Mouse (Mus musculus) gastrocnemius, postnatal 10 days (tissue): Measurements from ENCODE around the gene Wdpcp. TPM values are rescaled to one million over a fixed set of nuclear protein-coding genes. Genes with fewer than 3 reads are reported as not detected.

ENCODE experiments used
- DNase-seq: peaks from one replicate; pipeline ENCODE4 v3.0.0; 2021; ENCODE audit warnings: mixed read lengths
- microRNA-seq, 2 experiments: library from miRNA; unstranded; fragments of <30 nt; microRNA quantifications; one replicate each; pipeline ENCODE4 v1.2.0; 2021
- total RNA-seq, 2 experiments: library from RNA; stranded (reverse); gene quantifications; 2 replicates each; pipeline ENCODE4 v1.2.3; 2021

Gene Wdpcp
- total RNA-seq, 2 experiments from 2014 or later: 4.6 to 5.0 TPM

DNA sequence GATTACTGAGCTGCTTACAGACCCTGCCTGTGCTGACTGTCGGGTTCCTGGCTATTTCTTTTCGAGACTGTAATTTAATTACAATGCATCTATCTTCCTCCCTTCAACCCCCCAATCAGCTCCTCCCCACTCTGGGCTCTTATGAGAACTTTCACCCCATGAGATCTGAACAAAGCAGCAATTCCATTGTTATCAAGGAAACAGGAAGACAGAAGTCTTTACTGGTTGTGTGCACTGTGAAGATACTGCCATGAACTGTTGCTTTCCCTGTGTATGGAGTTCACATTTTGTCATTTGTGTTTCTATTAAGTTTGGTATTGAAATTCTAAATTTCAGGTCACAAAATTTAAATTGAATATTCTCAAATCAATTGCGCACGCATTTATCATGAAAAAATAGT lies 177.5 kb downstream of the Wdpcp start:
- no peak for DNase-seq

- no peak for DNase-seq
These were observed 191.2 kb downstream of the Wdpcp start for GRCm38 (mm10) chr11:21763201-21763600.

DNA sequence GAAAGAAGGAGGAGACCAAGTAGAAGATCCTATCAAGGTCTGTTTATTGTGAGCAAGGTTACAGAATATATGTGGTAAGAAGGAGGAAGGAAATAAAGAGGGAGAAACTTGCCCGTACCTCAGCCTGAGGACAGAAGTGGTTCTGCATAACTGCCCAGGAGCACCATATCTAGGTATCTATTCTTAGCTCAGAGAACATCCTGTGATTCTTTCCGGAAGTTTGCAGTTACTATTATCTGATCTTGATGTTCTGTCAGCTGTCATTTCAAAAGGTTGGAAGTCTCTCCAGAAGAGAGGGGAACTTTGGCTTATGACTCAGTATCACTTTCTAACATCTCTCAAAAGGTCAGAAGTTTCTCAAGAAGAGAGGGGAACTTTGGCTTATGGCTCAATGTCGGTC lies 216.8 kb downstream of the Wdpcp start:
- no peak for DNase-seq

- DNase-seq: no peak
These were observed 252.9 kb downstream of the Wdpcp start for GRCm38 (mm10) chr11:21824941-21825340.

DNA sequence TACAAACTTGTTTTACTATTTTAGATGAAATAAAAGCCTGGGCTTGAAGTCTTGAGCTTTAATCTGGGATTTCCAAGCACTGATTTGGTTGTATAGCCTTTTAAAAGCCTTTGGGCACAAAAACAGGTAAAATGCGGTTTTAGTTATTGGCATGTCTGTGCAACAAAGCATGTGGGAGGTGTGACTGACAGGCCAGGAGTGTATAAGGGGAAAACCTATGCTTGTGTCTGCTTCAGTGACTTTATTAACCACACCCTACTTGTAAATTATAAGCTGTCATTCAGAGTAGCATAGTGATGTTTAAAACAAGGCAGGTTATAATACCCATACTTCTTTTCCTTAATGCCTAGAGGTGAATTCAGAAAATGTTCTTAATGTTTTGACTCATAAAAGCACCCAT lies 254.5 kb downstream of the Wdpcp start:
- no peak for DNase-seq

DNA sequence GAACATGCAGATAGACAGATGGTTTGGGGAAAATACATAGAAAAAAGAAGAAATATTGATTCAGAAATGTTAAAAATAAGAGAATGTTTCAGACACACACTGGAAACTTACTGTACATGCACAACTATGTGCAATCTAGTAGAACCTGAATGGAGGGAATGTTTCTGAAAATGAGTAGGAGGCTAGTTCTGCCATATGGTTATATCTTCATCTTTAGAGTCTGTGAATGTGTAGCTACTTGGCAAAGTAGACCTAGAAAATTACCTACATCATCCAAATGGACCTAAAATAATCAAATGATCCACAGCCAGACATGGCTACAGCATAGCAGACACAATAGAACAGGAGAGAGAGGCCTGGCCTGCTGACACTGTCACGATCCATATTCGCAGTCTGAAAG lies 275.0 kb downstream of the Wdpcp start:
- no peak for DNase-seq

DNA sequence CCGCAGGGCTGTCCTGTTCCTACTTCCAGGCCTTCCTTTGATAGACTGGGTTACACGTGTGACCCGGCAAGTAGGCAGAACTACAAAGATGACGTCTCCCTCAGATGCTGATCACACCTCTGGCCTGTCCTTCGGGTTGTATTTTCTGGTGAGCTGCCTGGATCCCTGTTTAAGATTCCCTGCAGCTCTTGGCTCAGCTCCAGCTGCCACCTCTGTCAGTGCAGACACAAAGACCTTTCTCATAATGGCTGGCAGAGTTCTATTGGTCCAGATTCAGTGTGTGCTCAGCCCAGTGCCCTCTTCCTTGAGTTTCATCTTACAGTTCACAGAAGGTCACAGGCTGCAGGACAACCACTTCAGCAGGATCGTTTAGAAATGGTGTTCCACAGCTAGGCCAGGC lies 292.0 kb downstream of the Wdpcp start:
- DNase-seq: no peak

- no peak for DNase-seq
These were observed 292.5 kb downstream of the Wdpcp start for GRCm38 (mm10) chr11:21864516-21864915.

GRCm38 (mm10) chr11:21868675-21869074 lies 296.6 kb downstream of the Wdpcp start:
- DNase-seq: no peak

DNA sequence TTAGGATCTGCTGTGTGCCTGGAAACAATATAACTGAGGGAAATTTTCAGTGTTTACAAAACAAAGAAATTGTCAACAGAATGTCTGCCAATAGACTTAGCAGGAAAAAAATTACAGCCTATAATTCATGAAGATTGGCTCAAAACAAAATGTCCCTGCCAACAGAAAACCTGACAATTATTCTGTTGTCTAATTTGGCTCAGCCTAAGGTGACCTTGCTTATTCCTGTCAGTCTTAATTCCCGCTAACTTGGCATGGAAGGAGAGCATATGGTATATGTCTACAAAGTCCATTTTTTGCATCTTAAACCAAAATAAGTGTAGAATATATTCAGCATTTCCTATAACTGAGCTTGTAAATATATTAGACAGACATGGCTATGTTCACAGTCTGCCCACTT lies 298.8 kb downstream of the Wdpcp start:
- no peak for DNase-seq

GRCm38 (mm10) chr11:21871728-21872127 lies 299.7 kb downstream of the Wdpcp start:
- no peak for DNase-seq

GRCm38 (mm10) chr11:21875077-21875476 lies 303.0 kb downstream of the Wdpcp start:
- DNase-seq: no peak

DNA sequence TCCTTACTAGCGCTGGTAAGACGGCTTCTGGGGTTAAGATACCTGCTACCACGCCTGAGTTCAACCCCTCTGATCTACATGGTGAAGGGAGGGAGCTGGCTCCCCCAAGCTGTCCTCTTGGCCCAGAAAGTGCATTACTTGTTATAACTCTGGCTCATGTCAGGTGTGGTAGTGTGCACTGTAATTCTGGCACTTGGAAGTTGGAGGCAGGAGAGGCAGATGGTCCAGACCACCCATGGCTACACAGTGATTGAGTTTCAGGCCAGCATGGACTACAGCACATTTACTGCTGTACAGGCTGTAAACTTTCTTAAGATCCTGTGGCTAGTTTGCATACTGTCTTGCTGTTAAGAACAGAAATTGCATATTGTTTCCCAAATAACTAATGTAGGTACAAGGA lies 322.7 kb downstream of the Wdpcp start:
- no peak for DNase-seq

DNA sequence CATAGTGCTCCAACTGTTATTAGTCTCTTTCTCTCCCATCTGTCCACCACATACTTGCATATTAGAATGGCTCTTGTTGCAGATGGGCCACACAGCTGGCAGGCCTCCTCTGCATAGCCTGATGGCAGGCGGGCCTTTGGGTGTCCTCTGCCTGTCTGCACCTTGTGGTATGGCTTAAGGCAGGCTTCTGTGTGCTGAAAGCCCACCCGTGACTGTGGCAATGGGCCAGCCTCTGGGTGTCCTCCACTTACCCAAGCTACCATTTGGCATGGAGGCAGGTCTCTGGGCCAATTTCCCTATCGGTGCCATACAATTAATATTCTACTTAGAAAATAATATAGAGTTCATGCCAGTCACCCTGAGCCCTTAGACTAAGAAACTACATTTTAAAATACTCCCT lies 350.5 kb downstream of the Wdpcp start:
- no peak for DNase-seq

Small RNA genes within 50 kb of the gene (microRNA-seq; reads per million reads assigned to microRNA genes)
- 0 reads per million in 2 experiments for gene Gm22990

Other genes with a start within 250 kb of the Wdpcp start
- 100 to 1,000 TPM; 290 to 306 TPM for gene Ugp2, start 201.0 kb upstream of the Wdpcp start, total RNA-seq
- gene Mdh1, start 132 bp downstream of the Wdpcp start, total RNA-seq: 100 to 1,000 TPM; 419 to 455 TPM